Mouse (Mus musculus) liver, postnatal 0 days (tissue): ENCODE results near the gene Hoxd11.

ENCODE experiments used
- CTCF ChIP-seq: sonication (generic); IDR thresholded peaks from 2 replicates; pipeline ENCODE4 v1.5.1; 2016; ENCODE audit warnings: antibody characterized with exemption, low read depth
- EP300 ChIP-seq: IDR thresholded peaks from 2 replicates; pipeline ENCODE4 v1.6.1; 2016; ENCODE audit warnings: antibody characterized with exemption, low read depth, mild to moderate bottlenecking

DNA sequence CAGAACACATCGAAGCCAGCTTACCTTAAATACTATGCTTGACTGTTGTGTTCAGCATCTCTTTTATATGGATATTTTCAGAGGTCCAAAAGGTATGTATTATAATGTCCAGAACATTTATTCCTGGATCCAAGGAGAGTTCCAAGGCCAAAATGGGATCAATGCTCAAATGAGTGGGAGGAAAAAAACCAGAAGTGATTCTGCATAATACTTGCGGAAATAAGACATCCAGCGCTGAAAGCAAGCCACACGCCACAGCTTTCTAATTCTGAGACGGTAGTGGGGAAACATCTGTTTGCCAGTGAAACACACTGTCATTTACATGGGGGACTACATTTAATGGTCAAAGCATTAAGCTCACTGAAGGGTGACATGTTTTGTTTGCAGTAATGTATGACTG lies 36.9 kb upstream of the Hoxd11 start:
- TF ChIP-seq CTCF: no peak
- no peak for TF ChIP-seq EP300
